ENCODE assay signal across 28 mouse cellular contexts in genomic region chr15:62074735-62075134, GRCm38 (mm10).
DNase-seq lines count a peak whose midpoint lies in the region; ATAC-seq lines count a peak whose summit lies in the region.
"Had no signal": no experiment of that assay in that cellular context is flagged by ENCODE, and none has a peak within 500 bp of the region (broad histone marks: within the 10 kb centered on the region; RNA-seq: fewer than 3 reads in every experiment).

No protein-coding gene starts in this region.

- DNase-seq in frontal cortex, postnatal 25 days (ENCODE audit: low spot score in 2 of 2), result no peak
- peak; percentile 27 to 35 for DNase-seq in left cerebral cortex, postnatal 14 days (ENCODE audit: low spot score in 2 of 2)
- DNase-seq in left cerebral cortex, adult 8-10 months (ENCODE audit: low spot score in 2 of 2), result no peak
- DNase-seq in right cerebral cortex, adult 2 months (ENCODE audit: low spot score in 2 of 2), result peak; percentile 19 to 42
- DNase-seq in right cerebral cortex, postnatal 14 days, result no peak
- DNase-seq: adrenal gland, postnatal 10 days; adrenal gland, postnatal 36 days; cerebellum, adult 11 months; cerebellum, adult 2 months; cerebellum, adult 9-11 months; cerebellum, postnatal 25 days; forebrain, postnatal 0 days; gastrocnemius, postnatal 25 days; heart, adult 18-20 months; heart, postnatal 10 days; heart, postnatal 36 days had no signal

- H3K4me3 ChIP-seq in midbrain, embryonic 16.5 days (ENCODE audit: low read depth, low read length), result no peak overlapping the region
- H3K4me3 ChIP-seq: embryonic facial prominence, embryonic 12.5 days; embryonic facial prominence, embryonic 15.5 days; heart, embryonic 12.5 days; heart, embryonic 15.5 days; hindbrain, embryonic 10.5 days; hindbrain, embryonic 13.5 days had no signal

- WGBS in midbrain, embryonic 16.5 days, result 85% methylated on average over 4 of the region's 4 CpGs

- no peaks in the 10 kb centered on the region for H3K36me3 ChIP-seq in midbrain, embryonic 16.5 days (ENCODE audit: control insufficient read depth, insufficient read depth, low read length)
- H3K36me3 ChIP-seq: embryonic facial prominence, embryonic 12.5 days; embryonic facial prominence, embryonic 15.5 days; heart, embryonic 12.5 days; heart, embryonic 15.5 days; hindbrain, embryonic 10.5 days; hindbrain, embryonic 13.5 days had no signal

- H3K4me1 ChIP-seq in midbrain, embryonic 16.5 days (ENCODE audit: control insufficient read depth, insufficient read depth, low read length), result no peaks in the 10 kb centered on the region
- H3K4me1 ChIP-seq: embryonic facial prominence, embryonic 12.5 days; hindbrain, embryonic 13.5 days had no signal

- no peak overlapping the region for H3K27ac ChIP-seq in midbrain, embryonic 16.5 days (ENCODE audit: low read length)
- H3K27ac ChIP-seq: embryonic facial prominence, embryonic 12.5 days; embryonic facial prominence, embryonic 15.5 days; heart, embryonic 15.5 days; hindbrain, embryonic 10.5 days; hindbrain, embryonic 13.5 days had no signal

- H3K27me3 ChIP-seq in midbrain, embryonic 16.5 days (ENCODE audit: control insufficient read depth, insufficient read depth, low read depth, low read length), result no peaks in the 10 kb centered on the region
- H3K27me3 ChIP-seq: embryonic facial prominence, embryonic 12.5 days; embryonic facial prominence, embryonic 15.5 days; heart, embryonic 12.5 days; heart, embryonic 15.5 days; Patski had no signal

- peak; percentile 67 for ATAC-seq in frontal cortex, adult (ENCODE audit: low TSS enrichment)
- no peak for ATAC-seq in midbrain, embryonic 16.5 days
- ATAC-seq: forebrain, embryonic 14.5 days; forebrain, postnatal 0 days; hindbrain, embryonic 16.5 days; Patski had no signal

- no peaks in the 10 kb centered on the region for H3K9me3 ChIP-seq in midbrain, embryonic 16.5 days (replicated peaks; ENCODE audit: control insufficient read depth, low read length, poor library complexity, severe bottlenecking)
- H3K9me3 ChIP-seq: embryonic facial prominence, embryonic 12.5 days; embryonic facial prominence, embryonic 15.5 days; G1E; heart, embryonic 12.5 days; heart, embryonic 15.5 days; hindbrain, embryonic 10.5 days; hindbrain, embryonic 13.5 days had no signal

- no peak overlapping the region for H3K9ac ChIP-seq in midbrain, embryonic 16.5 days (ENCODE audit: low read depth, low read length)
- H3K9ac ChIP-seq: embryonic facial prominence, embryonic 12.5 days; embryonic facial prominence, embryonic 15.5 days; forebrain, postnatal 0 days; heart, embryonic 12.5 days; heart, embryonic 15.5 days; hindbrain, embryonic 13.5 days had no signal

- H3K4me2 ChIP-seq in midbrain, embryonic 16.5 days (ENCODE audit: low read length), result no peak overlapping the region
- H3K4me2 ChIP-seq: embryonic facial prominence, embryonic 12.5 days; embryonic facial prominence, embryonic 15.5 days; heart, embryonic 12.5 days; heart, embryonic 15.5 days; hindbrain, embryonic 13.5 days had no signal

- intact Hi-C loops in left cerebral cortex, postnatal 14 days (cut with DNase I), result no loop called here

Comparison
In these comparisons a context has a peak if more than half of its experiments do, and no peak if none do; other contexts are left out.
1. DNase-seq: peak in left cerebral cortex, postnatal 14 days (2 of 2) and right cerebral cortex, adult 2 months (2 of 2); none in frontal cortex, postnatal 25 days (0 of 2), left cerebral cortex, adult 8-10 months (0 of 2) and right cerebral cortex, postnatal 14 days (single experiment).